Mouse (Mus musculus): ENCODE results near the gene Dolpp1. TPM values are rescaled to one million over a fixed set of nuclear protein-coding genes. Genes with fewer than 3 reads are reported as not detected.

Dolpp1 gene
- polyA plus RNA-seq (2015; fragmentation: Nextera tagmentation; extraction: Ambion mirVana): 63.7 and 67.7 TPM in 2 replicates

DNA sequence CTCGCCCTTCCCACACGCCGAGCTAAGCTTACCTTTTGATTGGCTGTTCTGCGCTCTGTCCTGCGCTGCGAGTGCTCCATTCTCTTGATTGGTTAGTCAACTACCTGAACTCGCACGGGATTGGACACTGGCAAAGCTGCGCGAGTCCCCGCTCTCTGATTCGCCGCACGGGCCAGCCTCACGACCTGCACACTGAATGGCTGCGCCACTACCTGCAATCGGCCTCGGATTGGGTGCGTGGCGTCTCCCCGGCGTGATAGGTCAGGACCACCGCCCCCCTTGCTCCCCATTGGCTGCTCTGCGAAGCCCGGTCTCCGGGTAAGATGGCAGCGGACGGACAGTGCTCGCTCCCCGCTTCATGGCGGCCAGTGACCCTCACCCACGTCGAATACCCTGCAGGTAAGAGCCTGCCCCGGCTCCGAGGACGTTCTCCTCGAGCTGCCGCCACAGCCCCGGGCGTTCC, at the start of gene Dolpp1:
Gene Dolpp1 (plus strand): TSS at position 141 of the 463 bp plus-strand sequence.
- no peaks in the 10 kb centered on the region for H3K9me3 ChIP-seq (ENCODE audit: control insufficient read depth, low read length)
- no peaks in the 10 kb centered on the region for H3K27me3 ChIP-seq (replicated peaks; ENCODE audit: control insufficient read depth, insufficient read depth, low read length)
- peak within 1 kb of the TSS; percentile 96 for H3K27ac ChIP-seq (ENCODE audit: low read depth, low read length)
- peak within 1 kb of the TSS; percentile 96 for H3K4me2 ChIP-seq (ENCODE audit: low read length)
- H3K36me3 ChIP-seq (ENCODE audit: control insufficient read depth, insufficient read depth, low read length): peaks cover 8% of the 10 kb centered on the region
- H3K4me3 ChIP-seq (ENCODE audit: low read length): peak within 1 kb of the TSS; percentile 91
- peak within 1 kb of the TSS; percentile 81 for H3K9ac ChIP-seq (ENCODE audit: low read depth, low read length)
- peaks cover 20% of the 10 kb centered on the region for H3K4me1 ChIP-seq (ENCODE audit: control insufficient read depth, insufficient read depth, low read depth, low read length)
- WGBS: under 1% methylated on average over 34 of the region's 40 CpGs
- peak; percentile 98 for ATAC-seq

DNA sequence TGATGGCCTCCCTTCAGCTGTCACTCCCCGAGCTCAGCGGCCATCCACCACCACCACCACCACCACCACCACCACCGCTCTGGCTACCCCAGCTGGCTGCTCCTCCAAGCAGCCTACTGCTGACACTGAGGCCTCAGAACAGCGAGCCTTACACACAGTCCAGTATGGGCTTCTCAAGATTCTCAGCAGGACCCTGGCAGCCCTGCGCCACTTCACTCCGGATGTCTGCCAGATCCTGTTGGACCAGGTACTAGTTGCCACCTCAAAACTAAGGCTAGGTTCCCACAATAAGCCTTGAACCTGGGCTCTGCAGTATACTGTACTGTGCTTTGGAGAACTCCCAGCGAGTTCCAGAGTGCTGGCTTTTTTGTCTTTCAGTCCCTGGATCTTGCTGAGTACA, 49.5 kb upstream of the Dolpp1 start:
- Histone ChIP-seq H3K27me3 (replicated peaks; ENCODE audit: control insufficient read depth, insufficient read depth, low read length) (no peaks in the 10 kb centered on the region), H3K36me3 (ENCODE audit: control insufficient read depth, insufficient read depth, low read length) (peaks cover 52% of the 10 kb centered on the region), H3K27ac (ENCODE audit: low read depth, low read length) (no peak overlapping the region), H3K4me3 (ENCODE audit: low read length) (no peak overlapping the region), H3K4me2 (ENCODE audit: low read length) (no peak overlapping the region), H3K9me3 (ENCODE audit: control insufficient read depth, low read length) (no peaks in the 10 kb centered on the region), H3K9ac (ENCODE audit: low read depth, low read length) (no peak overlapping the region), H3K4me1 (ENCODE audit: control insufficient read depth, insufficient read depth, low read depth, low read length) (no peaks in the 10 kb centered on the region)
- 91% methylated on average over 7 of the region's 7 CpGs for WGBS
- no peak for ATAC-seq

DNA sequence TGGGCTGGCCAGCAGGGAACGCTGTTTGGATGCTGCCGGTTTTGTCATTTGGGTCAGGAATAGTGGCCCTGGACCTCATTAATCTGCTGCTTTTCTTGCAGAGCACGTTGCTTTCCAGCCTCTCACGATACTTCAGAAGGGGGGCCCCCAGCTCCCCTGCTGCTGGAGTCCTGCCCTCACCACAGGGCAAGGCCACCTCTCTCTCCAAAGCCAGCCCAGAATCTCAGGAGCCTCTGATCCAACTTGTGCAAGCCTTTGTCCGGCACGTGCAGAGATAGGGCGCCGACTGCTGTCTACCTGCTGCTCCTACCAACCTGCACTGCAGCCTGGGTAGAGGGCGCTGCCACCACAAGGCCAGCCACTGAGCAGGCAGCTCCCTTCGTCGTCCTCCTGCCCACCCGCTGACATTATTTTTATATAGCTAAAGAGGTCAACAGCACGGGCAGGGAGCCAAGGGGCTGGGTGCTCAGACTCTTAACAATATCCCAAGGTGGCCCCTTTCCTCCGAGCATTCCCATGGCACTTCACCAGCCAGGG, 48.4 kb upstream of the Dolpp1 start:
- H3K36me3 ChIP-seq (ENCODE audit: control insufficient read depth, insufficient read depth, low read length): peaks cover 56% of the 10 kb centered on the region
- peak; percentile 27; the same call in 1 of the 2 replicates for ATAC-seq
- no peak overlapping the region for H3K27ac ChIP-seq (ENCODE audit: low read depth, low read length)
- no peak overlapping the region for H3K4me3 ChIP-seq (ENCODE audit: low read length)
- H3K9ac ChIP-seq (ENCODE audit: low read depth, low read length): no peak overlapping the region
- no peaks in the 10 kb centered on the region for H3K27me3 ChIP-seq (replicated peaks; ENCODE audit: control insufficient read depth, insufficient read depth, low read length)
- no peaks in the 10 kb centered on the region for H3K9me3 ChIP-seq (ENCODE audit: control insufficient read depth, low read length)
- H3K4me1 ChIP-seq (ENCODE audit: control insufficient read depth, insufficient read depth, low read depth, low read length): no peaks in the 10 kb centered on the region
- 62% methylated on average over 14 of the region's 14 CpGs for WGBS
- H3K4me2 ChIP-seq (ENCODE audit: low read length): no peak overlapping the region

DNA sequence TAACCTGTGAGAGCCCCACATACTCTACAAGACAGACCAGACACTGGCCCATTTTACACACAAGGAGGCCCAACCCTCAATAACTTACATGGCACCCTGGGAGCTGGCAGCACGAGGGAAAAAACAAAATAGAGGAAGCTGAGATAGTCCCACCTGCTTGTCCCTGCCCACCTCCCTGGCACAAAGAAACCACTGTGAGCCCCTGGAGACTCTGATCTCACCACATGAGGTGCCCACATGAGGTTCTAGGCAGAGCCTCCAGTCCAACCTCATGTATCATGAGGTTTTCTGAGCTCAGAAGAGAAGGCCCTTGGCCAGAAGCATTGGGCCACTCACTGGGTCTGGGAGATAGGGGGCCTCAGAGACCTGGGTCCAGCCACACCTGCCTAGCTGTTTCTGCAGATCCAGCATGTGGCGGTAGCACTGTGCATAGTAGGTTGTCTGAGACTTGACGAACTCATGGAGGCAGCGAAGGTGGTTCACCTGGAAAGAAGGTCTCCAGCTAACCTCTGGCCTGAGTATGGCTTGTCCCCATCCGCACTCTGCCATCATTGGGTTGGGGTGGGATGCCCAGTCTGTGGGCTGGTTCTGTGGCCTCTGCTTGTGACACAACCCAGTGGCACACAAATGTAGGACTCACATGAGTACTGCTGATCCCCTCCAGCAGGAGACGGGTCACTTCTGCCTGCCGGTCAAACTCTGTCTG, 45.9 kb upstream of the Dolpp1 start:
- H3K9ac ChIP-seq (ENCODE audit: low read depth, low read length): no peak overlapping the region
- no peak overlapping the region for H3K4me3 ChIP-seq (ENCODE audit: low read length)
- WGBS: 88% methylated on average over 7 of the region's 7 CpGs
- H3K4me1 ChIP-seq (ENCODE audit: control insufficient read depth, insufficient read depth, low read depth, low read length): no peaks in the 10 kb centered on the region
- H3K36me3 ChIP-seq (ENCODE audit: control insufficient read depth, insufficient read depth, low read length): peaks cover 59% of the 10 kb centered on the region
- H3K27me3 ChIP-seq (replicated peaks; ENCODE audit: control insufficient read depth, insufficient read depth, low read length): no peaks in the 10 kb centered on the region
- H3K4me2 ChIP-seq (ENCODE audit: low read length): no peak overlapping the region
- no peak overlapping the region for H3K27ac ChIP-seq (ENCODE audit: low read depth, low read length)
- H3K9me3 ChIP-seq (ENCODE audit: control insufficient read depth, low read length): no peaks in the 10 kb centered on the region
- no peak for ATAC-seq

GRCm38 (mm10) chr2:30349196-30349595, 42.9 kb upstream of the Dolpp1 start:
- H3K27me3 ChIP-seq (replicated peaks; ENCODE audit: control insufficient read depth, insufficient read depth, low read length): no peaks in the 10 kb centered on the region
- H3K36me3 ChIP-seq (ENCODE audit: control insufficient read depth, insufficient read depth, low read length): peaks cover 55% of the 10 kb centered on the region
- no peaks in the 10 kb centered on the region for H3K4me1 ChIP-seq (ENCODE audit: control insufficient read depth, insufficient read depth, low read depth, low read length)
- no peak for ATAC-seq
- H3K27ac ChIP-seq (ENCODE audit: low read depth, low read length): no peak overlapping the region
- H3K4me3 ChIP-seq (ENCODE audit: low read length): no peak overlapping the region
- no peaks in the 10 kb centered on the region for H3K9me3 ChIP-seq (ENCODE audit: control insufficient read depth, low read length)
- WGBS: 89% methylated on average over 6 of the region's 6 CpGs
- no peak overlapping the region for H3K4me2 ChIP-seq (ENCODE audit: low read length)
- H3K9ac ChIP-seq (ENCODE audit: low read depth, low read length): no peak overlapping the region

- peaks cover 55% of the 10 kb centered on the region for H3K36me3 ChIP-seq (ENCODE audit: control insufficient read depth, insufficient read depth, low read length)
- WGBS: 69% methylated on average over 2 of the region's 2 CpGs
These were observed 40.9 kb upstream of the Dolpp1 start for GRCm38 (mm10) chr2:30351149-30351548.

DNA sequence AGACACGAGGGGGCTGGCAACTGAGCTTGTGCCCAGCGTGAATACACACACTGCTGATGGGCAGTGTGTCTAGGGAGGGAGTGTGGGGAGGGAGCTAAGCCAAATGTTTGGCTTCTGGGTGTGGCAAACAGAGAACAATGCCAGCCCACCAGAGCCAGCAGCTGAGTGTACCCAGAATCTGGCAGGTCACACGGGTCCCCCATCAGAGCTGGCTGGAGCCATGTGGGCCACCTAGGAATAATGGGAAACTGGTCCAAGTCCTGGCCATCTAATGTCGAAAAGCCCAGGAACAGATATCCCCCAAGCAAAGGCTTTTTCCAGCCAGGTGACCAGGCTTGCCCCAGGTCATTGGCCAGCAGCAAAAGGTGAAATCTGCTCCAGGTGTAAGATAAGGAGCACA, 36.2 kb upstream of the Dolpp1 start:
- H3K9me3 ChIP-seq (ENCODE audit: control insufficient read depth, low read length): no peaks in the 10 kb centered on the region
- no peak overlapping the region for H3K27ac ChIP-seq (ENCODE audit: low read depth, low read length)
- H3K4me3 ChIP-seq (ENCODE audit: low read length): no peak overlapping the region
- H3K27me3 ChIP-seq (replicated peaks; ENCODE audit: control insufficient read depth, insufficient read depth, low read length): no peaks in the 10 kb centered on the region
- no peak overlapping the region for H3K9ac ChIP-seq (ENCODE audit: low read depth, low read length)
- peaks cover 19% of the 10 kb centered on the region for H3K36me3 ChIP-seq (ENCODE audit: control insufficient read depth, insufficient read depth, low read length)
- no peak for ATAC-seq
- 46% methylated on average over 4 of the region's 4 CpGs for WGBS
- H3K4me1 ChIP-seq (ENCODE audit: control insufficient read depth, insufficient read depth, low read depth, low read length): peaks cover 32% of the 10 kb centered on the region
- H3K4me2 ChIP-seq (ENCODE audit: low read length): no peak overlapping the region

More at GRCm38 (mm10) chr2:30351149-30351548, 40.9 kb upstream of the Dolpp1 start:
- no peak overlapping the region for H3K27ac ChIP-seq (ENCODE audit: low read depth, low read length)
- H3K9ac ChIP-seq (ENCODE audit: low read depth, low read length): no peak overlapping the region
- H3K4me3 ChIP-seq (ENCODE audit: low read length): no peak overlapping the region
- H3K9me3 ChIP-seq (ENCODE audit: control insufficient read depth, low read length): no peaks in the 10 kb centered on the region
- H3K4me2 ChIP-seq (ENCODE audit: low read length): no peak overlapping the region
- H3K27me3 ChIP-seq (replicated peaks; ENCODE audit: control insufficient read depth, insufficient read depth, low read length): no peaks in the 10 kb centered on the region
- H3K4me1 ChIP-seq (ENCODE audit: control insufficient read depth, insufficient read depth, low read depth, low read length): peaks cover 6% of the 10 kb centered on the region
- ATAC-seq: no peak

DNA sequence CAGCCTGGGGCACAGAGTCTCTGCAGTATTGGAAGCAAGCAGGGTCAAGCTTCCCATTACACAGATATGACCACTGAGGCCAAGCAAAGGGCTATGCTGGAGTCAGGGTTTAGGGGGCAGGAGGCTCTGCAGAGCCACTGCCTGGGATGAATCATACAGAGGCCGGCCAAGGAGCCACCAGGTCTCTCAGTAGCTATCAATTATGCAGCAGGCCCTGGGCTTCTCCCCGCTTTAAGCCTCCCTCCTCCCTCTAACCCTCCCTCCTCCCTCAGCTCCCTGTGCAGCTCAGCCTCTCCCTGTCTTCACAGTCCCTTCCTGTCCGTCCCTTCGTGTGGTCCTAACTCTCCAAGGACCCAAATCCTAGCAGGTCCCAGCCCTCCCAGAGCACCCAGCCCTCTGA, 35.8 kb upstream of the Dolpp1 start:
- Histone ChIP-seq H3K27me3 (replicated peaks; ENCODE audit: control insufficient read depth, insufficient read depth, low read length) (no peaks in the 10 kb centered on the region), H3K4me2 (ENCODE audit: low read length) (no peak overlapping the region), H3K9ac (ENCODE audit: low read depth, low read length) (peak overlapping the region; percentile 23; the same call in 1 of the 2 replicates), H3K27ac (ENCODE audit: low read depth, low read length) (no peak overlapping the region), H3K9me3 (ENCODE audit: control insufficient read depth, low read length) (no peaks in the 10 kb centered on the region), H3K4me3 (ENCODE audit: low read length) (no peak overlapping the region), H3K4me1 (ENCODE audit: control insufficient read depth, insufficient read depth, low read depth, low read length) (peaks cover 32% of the 10 kb centered on the region), H3K36me3 (ENCODE audit: control insufficient read depth, insufficient read depth, low read length) (peaks cover 15% of the 10 kb centered on the region)
- no peak for ATAC-seq
- WGBS: 46% methylated on average over 4 of the region's 4 CpGs

DNA sequence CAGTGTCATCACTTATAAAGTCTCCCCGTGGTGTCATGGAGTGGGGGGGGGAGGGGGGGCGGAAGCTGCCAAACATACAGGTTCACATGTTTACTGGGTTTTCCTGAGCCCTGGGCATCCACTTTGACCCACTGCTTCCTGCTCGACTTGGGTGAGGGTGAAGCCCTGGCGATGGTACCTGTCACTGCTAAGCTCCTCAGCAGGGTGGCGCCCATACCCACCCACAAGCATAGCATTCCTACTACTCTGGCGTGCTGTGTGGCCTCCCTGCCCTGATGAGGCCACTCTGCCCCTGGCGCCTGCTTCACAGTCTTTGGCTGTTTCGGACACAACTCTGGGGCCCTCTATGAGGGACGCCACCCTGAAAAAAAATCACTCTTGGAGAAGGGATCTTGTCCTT, 35.1 kb upstream of the Dolpp1 start:
- H3K4me1 ChIP-seq (ENCODE audit: control insufficient read depth, insufficient read depth, low read depth, low read length): peaks cover 32% of the 10 kb centered on the region
- WGBS: 69% methylated on average over 9 of the region's 9 CpGs
- no peaks in the 10 kb centered on the region for H3K27me3 ChIP-seq (replicated peaks; ENCODE audit: control insufficient read depth, insufficient read depth, low read length)
- H3K27ac ChIP-seq (ENCODE audit: low read depth, low read length): no peak overlapping the region
- ATAC-seq: no peak
- H3K9me3 ChIP-seq (ENCODE audit: control insufficient read depth, low read length): no peaks in the 10 kb centered on the region
- H3K36me3 ChIP-seq (ENCODE audit: control insufficient read depth, insufficient read depth, low read length): peaks cover 14% of the 10 kb centered on the region
- H3K4me2 ChIP-seq (ENCODE audit: low read length): no peak overlapping the region
- H3K4me3 ChIP-seq (ENCODE audit: low read length): no peak overlapping the region
- H3K9ac ChIP-seq (ENCODE audit: low read depth, low read length): peak overlapping the region; percentile 47

Data from hindbrain, embryonic 16.5 days (tissue).